Mouse (Mus musculus) liver, embryonic 16.5 days (tissue): Measurements from ENCODE around the gene Igf2r. TPM values are rescaled to one million over a fixed set of nuclear protein-coding genes. Genes with fewer than 3 reads are reported as not detected.
"Not testable (repeated sequence)": the region's sequence is repeated elsewhere in the genome, so short reads cannot be mapped to it uniquely, and the experiment has no call there.

Source experiments
- ATAC-seq: fragments of 200-750 bp; cut with Nextera tagmentation; 2 replicates; pipeline ENCODE4 v1.8.0; 2017; ENCODE audit warnings: low read depth, mild to moderate bottlenecking, moderate number of reproducible peaks, moderate library complexity
- H3K27ac ChIP-seq: fragments of 300-500 bp; sonication (generic); 2 replicates; pipeline ENCODE4 v1.5.1; 2014; ENCODE audit warnings: mild to moderate bottlenecking, low read length
- H3K27me3 ChIP-seq: fragments of 300-500 bp; sonication (generic); 2 replicates; pipeline ENCODE4 v1.6.1; 2014; ENCODE audit warnings: low read depth, low read length, mixed read lengths; ENCODE audit not compliant: control insufficient read depth, insufficient read depth
- H3K36me3 ChIP-seq: fragments of 300-500 bp; sonication (generic); 2 replicates; pipeline ENCODE4 v1.6.1; 2014; ENCODE audit warnings: mild to moderate bottlenecking; ENCODE audit not compliant: control insufficient read depth, insufficient read depth
- H3K4me1 ChIP-seq: fragments of 300-500 bp; sonication (generic); 2 replicates; pipeline ENCODE4 v1.6.1; 2014; ENCODE audit warnings: low read depth, low read length, mixed read lengths; ENCODE audit not compliant: control insufficient read depth
- H3K4me2 ChIP-seq: fragments of 300-500 bp; sonication (generic); 2 replicates; pipeline ENCODE4 v1.6.1; 2014; ENCODE audit warnings: low read depth, low read length, mixed read lengths
- H3K4me3 ChIP-seq: fragments of 300-500 bp; sonication (generic); 2 replicates; pipeline ENCODE4 v1.5.1; 2014; ENCODE audit warnings: low read depth, mild to moderate bottlenecking, low read length
- H3K9ac ChIP-seq: fragments of 300-500 bp; sonication (generic); 2 replicates; pipeline ENCODE4 v1.6.1; 2014; ENCODE audit warnings: low read depth, low read length
- H3K9me3 ChIP-seq: fragments of 300-500 bp; sonication (generic); replicated peaks from 2 replicates; pipeline ENCODE4 v1.6.1; 2016; ENCODE audit warnings: low read length; ENCODE audit not compliant: control insufficient read depth
- WGBS: fragments of 180-500 bp; shearing (Covaris S2); extraction: QIAGEN DNeasy Blood & Tissue Kit; methylation state at CpG from one replicate; pipeline ENCODE4 v1.1.7; 2014; ENCODE audit not compliant: insufficient replicate concordance; 5-methylcytosine and 5-hydroxymethylcytosine counted together
- polyA plus RNA-seq: library from polyadenylated mRNA; unstranded; fragments of >200 nt; fragmentation: Nextera tagmentation; extraction: Ambion mirVana; gene quantifications from 2 replicates; pipeline ENCODE4 v1.2.1, GENCODE M21; 2015

Gene Igf2r
- polyA plus RNA-seq, 1 experiment from 2014 or later = 17.7 TPM

GRCm38 (mm10) chr17:12677139-12677538 is 92.3 kb downstream of the Igf2r start:
- Histone ChIP-seq H3K36me3 (no peaks in the 10 kb centered on the region), H3K27ac (no peak overlapping the region), H3K9me3 (no peaks in the 10 kb centered on the region), H3K4me2 (no peak overlapping the region), H3K4me3 (no peak overlapping the region), H3K4me1 (no peaks in the 10 kb centered on the region), H3K9ac (no peak overlapping the region), H3K27me3 (no peaks in the 10 kb centered on the region)
- no peak for ATAC-seq

DNA sequence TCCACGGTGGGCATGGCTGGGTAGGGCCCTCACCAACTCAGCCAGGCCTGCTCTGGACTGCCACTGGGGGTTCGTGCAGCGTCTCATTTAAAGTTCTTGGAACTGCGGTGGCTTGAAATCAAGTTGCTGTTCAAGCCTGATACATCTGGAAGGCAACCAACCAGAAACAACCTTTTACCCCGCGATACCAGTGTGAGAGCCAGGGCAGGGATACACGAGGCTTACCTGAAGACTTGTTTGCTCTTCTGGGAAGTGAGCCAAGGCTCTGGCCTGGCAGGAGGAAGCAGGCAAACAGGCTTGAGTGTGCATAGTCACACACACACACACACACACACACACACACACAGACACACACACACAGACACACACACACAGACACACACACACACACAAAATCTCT is 93.8 kb downstream of the Igf2r start, which contains the start of gene Slc22a1:
TSS of gene Slc22a1 (minus strand) at position 184 of the 400 bp plus-strand sequence.
- no peak for ATAC-seq
- Histone ChIP-seq H3K4me3 (no peak within 1 kb of the TSS), H3K4me2 (no peak within 1 kb of the TSS), H3K36me3 (no peaks in the 10 kb centered on the region), H3K27ac (no peak within 1 kb of the TSS), H3K9me3 (no peaks in the 10 kb centered on the region), H3K27me3 (no peaks in the 10 kb centered on the region), H3K9ac (no peak within 1 kb of the TSS), H3K4me1 (peaks cover 3% of the 10 kb centered on the region)
- 62% methylated on average over 7 of the region's 7 CpGs for WGBS

DNA sequence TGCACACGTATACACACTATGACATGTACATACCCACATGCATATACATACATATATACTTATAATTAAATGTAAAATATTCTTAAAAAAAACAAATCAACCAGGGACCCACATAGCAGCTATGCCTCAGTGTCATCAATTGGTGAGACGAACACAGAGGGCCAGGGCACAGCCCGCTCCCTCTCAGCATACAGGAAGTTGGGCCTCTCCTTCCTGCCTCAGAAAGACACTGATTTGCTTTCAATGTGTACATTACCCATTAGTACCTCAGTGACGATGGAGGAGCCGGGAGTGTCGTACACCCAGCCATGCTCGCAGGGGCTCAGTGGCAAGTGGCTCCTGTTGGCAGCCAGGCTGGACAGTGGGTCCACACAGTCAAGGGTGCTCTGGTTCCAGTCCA is 94.5 kb downstream of the Igf2r start:
- H3K36me3 ChIP-seq, ATAC-seq, H3K4me2 ChIP-seq, H3K9me3 ChIP-seq, H3K27me3 ChIP-seq, H3K4me3 ChIP-seq, H3K9ac ChIP-seq, H3K4me1 ChIP-seq, H3K27ac ChIP-seq: not testable (repeated sequence)
- 59% methylated on average over 7 of the region's 7 CpGs for WGBS

GRCm38 (mm10) chr17:12673871-12674270 is 95.6 kb downstream of the Igf2r start:
- H3K4me1 ChIP-seq = peaks cover 10% of the 10 kb centered on the region
- 35% methylated on average over 3 of the region's 3 CpGs for WGBS
- H3K36me3 ChIP-seq = no peaks in the 10 kb centered on the region
- H3K27me3 ChIP-seq = no peaks in the 10 kb centered on the region
- ATAC-seq = no peak
- H3K4me2 ChIP-seq = no peak overlapping the region
- H3K27ac ChIP-seq = no peak overlapping the region
- H3K4me3 ChIP-seq = no peak overlapping the region
- no peaks in the 10 kb centered on the region for H3K9me3 ChIP-seq
- H3K9ac ChIP-seq = no peak overlapping the region

- no peak overlapping the region for H3K27ac ChIP-seq
- ATAC-seq = no peak
- no peak overlapping the region for H3K4me2 ChIP-seq
- peaks cover 16% of the 10 kb centered on the region for H3K4me1 ChIP-seq
- no peak overlapping the region for H3K9ac ChIP-seq
- no peaks in the 10 kb centered on the region for H3K9me3 ChIP-seq
- no peaks in the 10 kb centered on the region for H3K36me3 ChIP-seq
- no peak overlapping the region for H3K4me3 ChIP-seq
- no peaks in the 10 kb centered on the region for H3K27me3 ChIP-seq
- 45% methylated on average over 7 of the region's 7 CpGs for WGBS
Observed at GRCm38 (mm10) chr17:12672285-12672790, 97.1 kb downstream of the Igf2r start.

DNA sequence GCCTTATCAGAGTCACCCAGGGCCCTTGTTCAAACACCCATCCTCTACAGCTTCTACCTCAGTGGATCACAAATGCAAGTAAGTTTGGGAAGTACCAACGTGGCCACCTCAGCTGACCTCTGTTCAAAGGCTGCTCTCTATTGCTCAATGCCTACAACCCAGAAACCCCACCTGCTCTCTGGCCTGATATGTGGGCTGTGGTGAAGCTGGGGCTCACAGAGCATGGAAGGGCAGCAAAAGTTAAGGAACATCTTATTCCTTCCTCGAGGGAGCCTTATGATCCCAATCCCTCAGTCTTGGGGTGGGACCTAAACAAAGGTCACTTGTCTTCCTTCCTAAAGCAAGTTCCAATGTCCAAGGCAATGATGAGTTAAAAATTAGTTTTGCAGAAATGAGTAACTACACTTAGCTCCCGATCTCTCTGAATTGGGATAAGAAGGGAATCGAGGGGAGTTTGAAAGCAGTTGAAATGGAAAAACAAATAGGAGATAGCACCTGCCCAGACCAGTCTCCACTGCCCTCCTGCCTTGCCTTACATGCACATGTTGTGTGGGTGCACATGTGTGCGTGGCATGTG is 98.3 kb downstream of the Igf2r start:
- Histone ChIP-seq H3K9me3 (no peaks in the 10 kb centered on the region), H3K4me1 (peaks cover 16% of the 10 kb centered on the region), H3K27me3 (no peaks in the 10 kb centered on the region), H3K4me3 (no peak overlapping the region), H3K9ac (no peak overlapping the region), H3K36me3 (no peaks in the 10 kb centered on the region), H3K27ac (no peak overlapping the region), H3K4me2 (no peak overlapping the region)
- peak; percentile 50 for ATAC-seq
- WGBS = 49% methylated on average over 5 of the region's 5 CpGs

GRCm38 (mm10) chr17:12669363-12669679 is 100.1 kb downstream of the Igf2r start:
- ATAC-seq = peak; percentile 70
- Histone ChIP-seq H3K9ac (no peak overlapping the region), H3K27ac (peak overlapping the region; percentile 21; the same call in 1 of the 2 replicates)

DNA sequence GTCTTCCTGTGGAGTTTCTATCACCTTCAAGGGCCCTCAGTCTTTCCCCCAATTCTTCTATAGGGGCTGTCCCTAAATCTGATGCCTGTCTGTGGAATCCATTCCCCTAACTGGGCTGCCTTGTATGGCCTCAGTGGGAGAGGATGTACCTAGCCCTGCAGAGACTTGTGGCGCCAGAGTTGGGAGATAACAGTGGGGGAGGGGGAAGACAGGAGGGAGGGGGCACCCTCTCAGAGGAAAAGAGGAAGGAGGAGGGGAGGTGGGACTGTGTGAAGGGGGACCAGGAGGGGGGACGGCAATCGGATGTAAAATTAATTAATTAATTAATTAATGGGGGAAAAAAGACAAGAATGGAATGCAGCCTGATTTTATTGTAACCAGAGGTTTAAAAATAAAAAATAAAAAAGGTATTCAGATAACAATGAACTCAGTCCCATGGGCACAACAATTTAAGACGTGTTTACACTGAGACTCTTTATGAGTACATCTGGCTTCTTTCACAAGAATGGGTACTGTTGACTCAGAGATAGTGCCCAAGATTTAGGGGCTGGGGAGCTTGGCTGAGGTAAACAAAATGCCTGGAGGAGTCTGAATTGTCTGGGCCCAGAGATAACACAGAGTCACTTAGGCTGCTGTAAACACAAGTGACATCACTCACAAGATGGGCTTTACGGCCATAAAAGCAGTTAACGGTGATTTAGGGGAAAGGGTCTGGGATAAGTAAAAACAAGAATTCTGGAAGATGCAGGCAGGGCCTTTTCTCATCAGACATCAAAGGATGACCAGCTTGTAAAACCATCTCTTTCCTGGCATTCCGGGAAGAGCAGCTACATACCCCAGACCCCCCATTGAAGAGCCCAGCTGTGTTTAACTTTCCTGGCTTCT is 100.7 kb downstream of the Igf2r start:
- Histone ChIP-seq H3K27me3 (no peaks in the 10 kb centered on the region), H3K4me1 (peaks cover 16% of the 10 kb centered on the region), H3K4me2 (no peak overlapping the region), H3K27ac (peak overlapping the region; percentile 21; the same call in 1 of the 2 replicates), H3K4me3 (no peak overlapping the region), H3K9me3 (no peaks in the 10 kb centered on the region), H3K9ac (no peak overlapping the region; the same call in 1 of the 2 replicates), H3K36me3 (no peaks in the 10 kb centered on the region)
- ATAC-seq = peak; percentile 75
- 12% methylated on average over 7 of the region's 7 CpGs for WGBS

More at GRCm38 (mm10) chr17:12669363-12669679, 100.1 kb downstream of the Igf2r start:
- Histone ChIP-seq H3K4me3 (no peak overlapping the region), H3K27me3 (no peaks in the 10 kb centered on the region), H3K4me1 (peaks cover 16% of the 10 kb centered on the region), H3K4me2 (no peak overlapping the region), H3K9me3 (no peaks in the 10 kb centered on the region), H3K36me3 (no peaks in the 10 kb centered on the region)

- ATAC-seq = no peak
- Histone ChIP-seq H3K27me3 (no peaks in the 10 kb centered on the region), H3K4me3 (no peak overlapping the region), H3K36me3 (no peaks in the 10 kb centered on the region), H3K4me1 (peaks cover 8% of the 10 kb centered on the region), H3K9ac (no peak overlapping the region), H3K4me2 (no peak overlapping the region), H3K9me3 (no peaks in the 10 kb centered on the region), H3K27ac (no peak overlapping the region)
- WGBS = 68% methylated on average over 8 of the region's 8 CpGs
Observed at GRCm38 (mm10) chr17:12664156-12664555, 105.3 kb downstream of the Igf2r start.
